Mouse (Mus musculus): ENCODE measurements at regions not wholly inside any gene's neighbourhood (a gene's known extent, or its start where the extent isn't known, plus 50 kb on each side); places are given as distances from the start of the nearest gene placed in this dataset.

- DNase-seq (ENCODE audit: low spot score in 2 of 2): peak in 1 of 2 experiments; percentile 10
- Histone ChIP-seq H3K4me3 (no peak overlapping the region), H3K27ac (no peak overlapping the region)
- TF ChIP-seq CTCF (conservative IDR thresholded peaks at IDR 0.05): no peak
Observed at GRCm38 (mm10) chr13:5248671-5249391, 612.5 kb upstream of the Klf6 start.

- DNase-seq (ENCODE audit: low spot score in 2 of 2): no peak
- TF ChIP-seq CTCF (conservative IDR thresholded peaks at IDR 0.05): no peak
- no peak overlapping the region for H3K27ac ChIP-seq
- no peak overlapping the region for H3K4me3 ChIP-seq
Observed at GRCm38 (mm10) chr13:5257891-5258660, 603.2 kb upstream of the Klf6 start.

- no peak for DNase-seq (ENCODE audit: low spot score in 2 of 2)
- no peak for TF ChIP-seq CTCF (conservative IDR thresholded peaks at IDR 0.05)
- Histone ChIP-seq H3K27ac (no peak overlapping the region), H3K4me3 (no peak overlapping the region)
Observed at GRCm38 (mm10) chr13:5259760-5260159, 601.5 kb upstream of the Klf6 start.

GRCm38 (mm10) chr13:5272506-5273192 lies 588.6 kb upstream of the Klf6 start:
- no peak overlapping the region for H3K4me3 ChIP-seq
- no peak for DNase-seq (ENCODE audit: low spot score in 2 of 2)
- no peak overlapping the region for H3K27ac ChIP-seq
- TF ChIP-seq CTCF (conservative IDR thresholded peaks at IDR 0.05): no peak

GRCm38 (mm10) chr13:5276564-5276963 lies 584.7 kb upstream of the Klf6 start:
- DNase-seq (ENCODE audit: low spot score in 2 of 2): no peak
- TF ChIP-seq CTCF (conservative IDR thresholded peaks at IDR 0.05): no peak
- no peak overlapping the region for H3K4me3 ChIP-seq
- no peak overlapping the region for H3K27ac ChIP-seq

- Histone ChIP-seq H3K27ac (no peak overlapping the region), H3K4me3 (no peak overlapping the region)
- no peak for DNase-seq (ENCODE audit: low spot score in 2 of 2)
- TF ChIP-seq CTCF (conservative IDR thresholded peaks at IDR 0.05): no peak
Observed at GRCm38 (mm10) chr13:5289753-5290449, 571.4 kb upstream of the Klf6 start.

- no peak for TF ChIP-seq CTCF (conservative IDR thresholded peaks at IDR 0.05)
- no peak overlapping the region for H3K27ac ChIP-seq
- DNase-seq (ENCODE audit: low spot score in 2 of 2): no peak
Observed at GRCm38 (mm10) chr13:5302141-5302540, 559.1 kb upstream of the Klf6 start.

GRCm38 (mm10) chr13:5306688-5307087 lies 554.6 kb upstream of the Klf6 start:
- Histone ChIP-seq H3K27ac (no peak overlapping the region), H3K4me3 (no peak overlapping the region)
- TF ChIP-seq CTCF (conservative IDR thresholded peaks at IDR 0.05): no peak
- DNase-seq (ENCODE audit: low spot score in 2 of 2): no peak

More at GRCm38 (mm10) chr13:5302141-5302540, 559.1 kb upstream of the Klf6 start:
- H3K4me3 ChIP-seq: no peak overlapping the region

- Histone ChIP-seq H3K27ac (no peak overlapping the region), H3K4me3 (no peak overlapping the region)
- no peak for TF ChIP-seq CTCF (conservative IDR thresholded peaks at IDR 0.05)
- DNase-seq (ENCODE audit: low spot score in 2 of 2): no peak
Observed at GRCm38 (mm10) chr13:5313297-5313696, 548.0 kb upstream of the Klf6 start.

- TF ChIP-seq CTCF (conservative IDR thresholded peaks at IDR 0.05): no peak
- no peak for DNase-seq (ENCODE audit: low spot score in 2 of 2)
- H3K27ac ChIP-seq: no peak overlapping the region
- no peak overlapping the region for H3K4me3 ChIP-seq
Observed at GRCm38 (mm10) chr13:5315011-5315410, 546.3 kb upstream of the Klf6 start.

GRCm38 (mm10) chr13:5317941-5318856 lies 543.1 kb upstream of the Klf6 start:
- DNase-seq (ENCODE audit: low spot score in 2 of 2): no peak
- no peak for TF ChIP-seq CTCF (conservative IDR thresholded peaks at IDR 0.05)
- Histone ChIP-seq H3K4me3 (no peak overlapping the region), H3K27ac (no peak overlapping the region)

- DNase-seq (ENCODE audit: low spot score in 2 of 2): no peak
- H3K27ac ChIP-seq: no peak overlapping the region
- no peak for TF ChIP-seq CTCF (conservative IDR thresholded peaks at IDR 0.05)
- H3K4me3 ChIP-seq: no peak overlapping the region
Observed at GRCm38 (mm10) chr13:5345712-5346111, 515.6 kb upstream of the Klf6 start.

Measured in layer of hippocampus, adult 2 months (tissue).